Mouse (Mus musculus): ENCODE results near the gene Ptbp1. TPM values are rescaled to one million over a fixed set of nuclear protein-coding genes. Genes with fewer than 3 reads are reported as not detected.
A peak's percentile ranks its signal among the peaks of the same experiment; 100 is the strongest.
"Not testable (repeated sequence)": the region's sequence is repeated elsewhere in the genome, so short reads cannot be mapped to it uniquely, and the experiment has no call there.

Gene Ptbp1
- total RNA-seq, 2 experiments from 2014 or later, result 187 to 218 TPM

DNA sequence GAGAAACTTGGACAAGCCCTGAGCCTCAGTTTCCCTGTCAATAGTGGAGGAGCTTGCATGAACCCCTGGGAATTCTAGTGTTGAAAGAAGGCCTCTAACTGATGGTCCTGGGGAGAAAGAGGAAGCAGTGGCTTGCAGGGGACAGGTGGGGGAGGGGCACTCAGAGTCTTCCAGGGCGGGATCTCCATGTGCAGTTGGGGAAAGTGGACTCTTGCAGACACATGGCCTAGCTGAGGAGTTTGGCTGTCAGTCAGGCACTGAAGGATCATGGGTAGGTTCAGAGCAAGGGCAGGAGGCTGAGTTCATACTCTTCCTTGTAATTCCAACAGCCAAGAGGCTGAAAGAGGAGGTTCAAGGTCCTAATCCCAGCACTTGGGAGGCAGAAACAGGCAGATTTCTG lies 22.9 kb downstream of the Ptbp1 start:
- ATAC-seq (replicated peaks; ENCODE audit: poor library complexity), result peak; percentile 45

DNA sequence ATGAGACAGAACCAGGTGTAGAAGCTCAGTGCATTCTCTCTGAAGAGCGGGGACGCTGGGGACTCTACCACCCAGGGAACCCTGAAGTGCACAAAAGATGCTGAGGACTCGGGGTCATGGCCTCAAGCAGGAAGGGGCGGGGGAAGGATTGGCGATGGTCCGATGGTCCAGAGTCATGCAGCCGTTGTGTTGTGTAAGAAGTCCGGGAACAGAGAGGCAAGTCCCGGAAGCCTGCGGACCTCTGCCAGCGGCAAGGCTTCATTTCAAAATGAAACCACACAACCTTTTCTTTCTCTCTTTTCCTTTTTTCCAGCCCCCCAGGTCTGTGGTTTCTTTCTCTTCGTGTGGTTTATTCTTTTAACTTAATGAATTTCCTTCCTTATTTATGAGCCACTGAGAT lies 23.5 kb downstream of the Ptbp1 start:
- ATAC-seq (replicated peaks; ENCODE audit: poor library complexity), result peak; percentile 58

DNA sequence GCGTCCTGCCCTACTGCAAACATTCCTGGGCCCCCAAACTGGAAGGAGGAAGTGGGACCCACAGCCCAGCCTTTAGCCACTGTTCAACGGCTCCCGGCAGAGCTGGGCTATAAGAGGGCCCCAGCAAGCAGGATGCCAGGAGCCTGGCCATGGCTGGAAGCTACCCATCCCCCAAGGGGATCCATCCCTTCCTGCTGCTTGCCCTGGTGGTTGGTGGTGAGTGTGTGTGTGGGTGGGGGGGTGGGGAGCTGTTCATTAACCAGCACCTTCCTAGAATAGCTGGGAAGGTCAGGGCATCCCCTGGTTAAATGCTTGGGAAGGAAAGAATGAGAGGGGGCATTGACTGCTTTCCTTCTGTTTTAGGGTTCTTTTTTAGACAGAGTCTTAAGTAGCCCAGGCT lies 25.3 kb downstream of the Ptbp1 start:
- no peak for ATAC-seq (replicated peaks; ENCODE audit: poor library complexity)

DNA sequence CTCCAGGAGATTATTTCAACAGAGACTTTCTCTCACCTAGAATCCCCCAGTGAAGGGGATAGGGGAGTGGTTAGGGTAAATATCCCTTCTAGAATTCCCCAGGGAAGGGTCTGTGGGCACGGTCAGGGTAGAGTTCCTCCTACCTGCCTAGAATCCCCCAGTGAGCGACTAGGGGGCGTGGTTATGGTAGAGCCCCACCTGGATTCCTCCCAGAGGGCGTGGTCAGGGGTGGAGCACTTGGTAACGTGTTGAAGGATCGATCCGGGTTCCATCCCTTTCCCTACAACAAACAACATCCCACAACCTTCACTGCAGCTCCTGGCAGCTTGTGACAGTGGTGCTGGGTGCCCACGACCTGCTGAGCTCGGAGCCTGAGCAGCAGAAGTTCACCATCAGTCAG lies 26.5 kb downstream of the Ptbp1 start:
- ATAC-seq (replicated peaks; ENCODE audit: poor library complexity), result peak; percentile 8

DNA sequence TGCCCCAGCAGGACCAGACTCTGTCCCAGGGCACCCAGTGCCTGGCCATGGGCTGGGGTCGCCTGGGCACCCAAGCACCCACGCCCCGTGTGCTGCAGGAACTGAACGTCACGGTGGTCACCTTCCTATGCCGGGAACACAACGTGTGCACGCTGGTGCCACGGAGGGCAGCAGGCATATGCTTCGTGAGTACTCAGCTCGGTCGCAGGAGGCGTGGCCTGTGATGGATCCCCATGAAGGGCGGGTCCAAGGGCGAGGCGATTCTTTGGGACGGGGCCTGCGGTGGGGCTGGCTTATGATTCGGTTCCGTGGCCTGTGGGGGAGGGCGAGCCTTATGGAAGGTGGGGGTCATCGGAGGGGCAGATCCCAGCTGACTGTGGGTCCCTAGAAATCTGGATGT lies 27.8 kb downstream of the Ptbp1 start:
- peak; percentile 18 for ATAC-seq (replicated peaks; ENCODE audit: poor library complexity)

DNA sequence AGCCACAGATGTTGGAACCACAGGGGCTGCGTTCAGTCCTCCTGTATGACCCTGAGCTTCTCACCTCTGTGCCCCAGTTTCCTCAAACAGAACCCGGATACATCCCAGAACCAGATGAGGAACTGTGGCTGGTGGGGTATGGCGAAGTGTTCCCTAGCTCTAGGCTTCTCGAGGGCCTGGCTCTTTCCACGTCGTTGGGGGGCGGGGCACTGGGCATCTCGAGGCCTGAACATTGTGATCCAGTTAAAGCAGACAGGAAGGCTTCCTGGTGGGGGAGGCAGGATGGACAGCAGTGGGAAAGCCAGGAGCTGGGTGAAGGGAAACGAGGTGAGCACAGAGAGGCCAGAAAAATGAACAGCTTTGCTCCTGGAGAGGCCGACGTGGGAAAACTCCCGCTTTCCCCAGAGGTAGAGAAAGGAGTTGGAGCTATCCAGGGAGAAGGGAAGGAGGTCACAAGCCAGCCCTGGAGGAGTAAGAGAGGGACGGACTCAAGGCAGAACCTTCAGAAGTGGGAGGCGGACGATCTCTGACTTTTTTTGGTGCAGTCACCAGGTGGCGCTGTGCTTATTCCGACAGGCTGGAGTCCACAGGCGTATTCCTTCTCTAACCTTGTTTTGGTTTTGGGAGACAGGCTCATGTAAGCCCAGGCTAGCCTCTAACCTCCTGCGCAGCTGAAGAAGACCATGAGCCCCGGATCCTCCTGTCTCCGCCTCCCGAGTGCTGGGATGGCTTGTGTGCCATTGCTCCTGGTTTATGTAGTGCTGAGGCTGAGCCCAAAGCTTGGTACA lies 29.3 kb downstream of the Ptbp1 start:
- peak; percentile 44 for ATAC-seq (replicated peaks; ENCODE audit: poor library complexity)

DNA sequence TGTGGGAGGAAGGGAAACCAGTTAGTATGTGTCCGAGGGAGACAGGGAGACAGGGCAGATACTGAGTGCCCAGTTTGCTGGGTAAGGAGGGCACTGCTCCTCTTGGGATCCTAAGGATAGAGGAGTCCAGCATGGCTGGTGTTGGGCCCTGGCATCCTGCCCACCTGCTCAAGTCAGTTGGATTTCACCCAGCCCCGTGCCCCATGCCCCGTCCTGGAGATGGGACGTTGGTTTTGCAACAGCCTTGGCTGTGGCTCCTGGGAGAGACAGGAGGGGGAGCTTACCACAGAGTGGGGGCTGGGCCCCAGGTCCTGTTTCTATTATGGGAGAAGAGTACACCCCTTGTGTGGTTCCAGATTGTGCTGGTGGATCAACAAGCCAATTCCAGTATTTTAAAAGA lies 30.2 kb downstream of the Ptbp1 start:
- ATAC-seq (replicated peaks; ENCODE audit: poor library complexity), result peak; percentile 19

DNA sequence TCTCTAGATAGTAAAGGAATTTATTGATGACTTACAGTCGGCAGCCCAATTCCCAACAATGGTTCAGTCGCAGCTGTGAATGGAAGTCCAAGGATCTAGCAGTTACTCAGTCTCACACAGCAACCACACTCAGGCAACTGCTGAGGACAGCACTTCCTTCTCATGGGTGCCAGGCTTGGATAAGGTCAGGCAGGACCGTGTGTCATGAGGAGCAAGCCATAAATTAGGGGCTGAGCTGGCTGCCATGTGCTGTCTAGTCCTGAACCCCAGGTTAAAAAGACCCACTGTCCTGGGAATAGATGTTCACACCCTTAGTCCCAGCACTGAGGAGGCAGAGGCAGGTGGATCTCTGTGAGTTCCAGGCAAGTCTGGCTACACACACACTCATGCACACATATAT lies 30.7 kb downstream of the Ptbp1 start:
- not testable (repeated sequence) for ATAC-seq (replicated peaks; ENCODE audit: poor library complexity)

DNA sequence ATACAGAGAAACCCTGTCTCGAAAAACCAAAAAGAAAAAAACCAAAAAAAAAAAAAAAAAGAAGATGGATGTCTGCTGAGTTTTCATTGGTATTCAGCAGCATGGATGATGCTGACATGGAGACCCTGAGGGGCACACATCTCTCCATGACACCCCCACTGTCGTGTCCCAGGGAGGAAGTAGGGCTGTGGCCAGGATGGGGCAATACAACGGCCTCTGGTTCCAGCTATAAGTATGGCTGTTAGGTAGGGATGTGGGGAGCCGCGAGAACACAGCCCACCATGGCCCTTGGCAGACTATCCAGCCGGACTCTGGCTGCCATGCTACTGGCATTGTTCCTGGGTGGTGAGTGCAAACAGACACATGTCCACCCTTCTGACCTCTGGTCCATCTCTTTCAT lies 31.8 kb downstream of the Ptbp1 start, which contains the start of gene Elane:
Gene Elane (plus strand): TSS at position 194 of the 400 bp plus-strand sequence.
- ATAC-seq (replicated peaks; ENCODE audit: poor library complexity), result peak; percentile 49

DNA sequence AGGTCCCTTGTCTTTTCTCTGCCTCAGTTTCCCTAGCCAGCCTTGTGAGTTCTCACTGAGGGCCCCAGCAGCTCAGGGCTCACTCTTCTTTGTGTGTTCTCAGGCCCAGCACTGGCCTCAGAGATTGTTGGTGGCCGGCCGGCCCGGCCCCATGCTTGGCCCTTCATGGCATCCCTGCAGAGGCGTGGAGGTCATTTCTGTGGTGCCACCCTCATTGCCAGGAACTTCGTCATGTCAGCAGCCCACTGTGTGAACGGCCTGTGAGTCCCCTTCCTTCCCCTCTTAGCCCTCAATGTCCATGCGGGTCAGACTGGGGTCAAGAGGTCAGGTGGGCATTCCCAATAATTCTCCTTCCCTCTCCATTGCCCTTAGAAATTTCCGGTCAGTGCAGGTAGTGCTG lies 32.4 kb downstream of the Ptbp1 start:
- ATAC-seq (replicated peaks; ENCODE audit: poor library complexity), result no peak

DNA sequence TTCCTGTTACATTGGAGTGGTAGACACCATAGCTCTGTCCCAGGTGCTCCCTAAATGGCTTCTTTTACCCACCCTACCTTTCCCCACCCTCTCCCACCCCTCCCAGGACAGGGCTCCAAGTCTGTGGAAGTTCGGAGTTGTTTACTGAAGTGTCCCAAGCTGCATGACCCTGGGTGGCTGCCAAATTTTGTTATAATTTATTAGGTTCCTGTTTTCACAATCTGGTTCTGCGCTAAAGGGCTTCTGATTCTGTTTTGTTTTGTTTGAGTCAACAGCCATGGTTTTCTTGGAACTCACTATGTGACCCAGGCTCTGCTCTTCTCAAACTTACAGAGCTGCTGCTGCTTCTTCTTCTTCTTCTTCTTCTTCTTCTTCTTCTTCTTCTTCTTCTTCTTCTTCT lies 35.2 kb downstream of the Ptbp1 start:
- ATAC-seq (replicated peaks; ENCODE audit: poor library complexity), result no peak

DNA sequence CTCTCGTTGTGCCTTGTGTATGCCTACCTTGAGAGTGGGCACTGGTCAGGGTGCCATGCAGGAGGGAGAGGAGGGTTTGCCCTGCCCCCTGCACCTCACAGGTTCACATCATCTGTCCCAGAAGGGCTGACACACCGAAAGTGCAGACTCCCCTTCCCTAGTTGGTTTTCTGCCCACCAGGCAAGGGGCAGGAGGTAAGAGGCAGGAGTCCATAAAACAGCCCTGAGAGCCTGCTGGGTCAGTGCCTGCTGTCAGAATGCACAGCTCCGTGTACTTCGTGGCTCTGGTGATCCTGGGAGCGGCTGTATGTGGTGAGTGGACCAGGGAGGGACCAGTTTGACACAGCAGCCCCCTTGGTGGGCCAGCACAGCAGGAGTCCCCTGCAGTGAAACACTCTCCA lies 36.4 kb downstream of the Ptbp1 start, which contains the start of gene Cfd:
Gene Cfd (plus strand): TSS at position 184 of the 400 bp plus-strand sequence.
- ATAC-seq (replicated peaks; ENCODE audit: poor library complexity), result no peak

DNA sequence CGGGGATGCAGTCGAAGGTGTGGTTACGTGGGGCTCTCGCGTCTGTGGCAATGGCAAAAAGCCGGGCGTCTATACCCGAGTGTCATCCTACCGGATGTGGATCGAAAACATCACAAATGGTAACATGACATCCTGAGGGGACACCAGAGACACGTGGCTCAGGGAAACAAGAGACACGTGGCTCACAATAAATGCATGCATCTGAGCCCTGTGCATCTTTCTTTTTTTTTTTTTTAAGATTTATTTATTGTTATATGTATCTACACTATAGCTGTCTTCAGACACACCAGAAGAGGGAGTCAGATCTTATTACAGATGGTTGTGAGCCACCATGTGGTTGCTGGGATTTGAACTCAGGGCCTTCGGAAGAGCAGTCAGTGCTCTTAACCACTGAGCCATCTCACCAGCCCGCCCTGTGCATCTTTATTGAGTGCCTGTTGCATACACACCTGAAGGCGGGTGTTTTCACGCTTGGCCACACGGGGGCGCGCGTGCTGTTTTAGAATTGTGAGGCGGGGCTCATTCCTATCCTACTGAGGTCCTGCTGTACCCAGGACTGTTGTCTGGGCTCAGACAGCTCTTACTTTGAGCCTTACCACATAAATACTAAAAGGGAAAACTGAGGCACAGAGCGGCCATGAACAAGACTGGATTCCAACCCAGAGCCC lies 38.4 kb downstream of the Ptbp1 start:
- peak; percentile 89 for ATAC-seq (replicated peaks; ENCODE audit: poor library complexity)

DNA sequence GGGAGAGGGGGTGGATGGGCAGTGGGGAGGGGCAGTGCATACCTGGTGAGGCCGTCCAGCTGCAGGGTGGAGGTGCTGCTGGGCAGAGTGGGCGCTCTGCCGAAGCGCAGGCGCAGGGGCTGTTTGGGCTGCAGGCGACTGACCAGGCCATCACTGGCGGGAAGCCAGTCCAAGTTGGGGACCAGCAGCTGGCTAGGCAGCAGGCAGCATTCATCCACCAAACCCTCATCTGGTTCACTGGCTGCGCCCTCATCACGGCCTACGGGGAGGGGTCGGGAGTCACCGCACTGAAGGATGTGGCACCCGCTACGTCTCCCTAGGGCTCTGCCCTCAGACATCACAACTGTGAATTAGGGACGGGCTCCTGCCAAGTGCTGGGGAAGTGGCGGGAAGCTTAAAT lies 42.1 kb downstream of the Ptbp1 start:
- no peak for ATAC-seq (replicated peaks; ENCODE audit: poor library complexity)

DNA sequence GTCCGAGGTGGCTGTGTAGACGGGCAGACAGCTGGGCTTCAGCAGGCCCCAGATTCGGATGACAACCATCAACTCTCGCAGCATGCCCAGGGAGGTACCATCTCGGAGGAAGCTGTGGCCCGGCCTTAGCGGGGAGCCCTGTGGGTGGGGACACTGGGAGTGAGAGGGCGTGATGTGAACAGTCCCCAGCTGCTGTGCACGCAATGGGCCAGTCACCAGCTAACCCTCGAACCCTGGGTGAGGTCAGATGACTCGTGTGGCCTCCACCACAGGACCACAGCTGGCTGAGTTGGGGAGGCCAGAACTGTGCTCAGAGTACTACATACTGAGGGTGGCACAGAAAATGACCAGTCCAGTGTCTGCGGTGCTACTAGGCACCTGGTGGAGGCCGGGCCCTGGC lies 42.6 kb downstream of the Ptbp1 start:
- no peak for ATAC-seq (replicated peaks; ENCODE audit: poor library complexity)

DNA sequence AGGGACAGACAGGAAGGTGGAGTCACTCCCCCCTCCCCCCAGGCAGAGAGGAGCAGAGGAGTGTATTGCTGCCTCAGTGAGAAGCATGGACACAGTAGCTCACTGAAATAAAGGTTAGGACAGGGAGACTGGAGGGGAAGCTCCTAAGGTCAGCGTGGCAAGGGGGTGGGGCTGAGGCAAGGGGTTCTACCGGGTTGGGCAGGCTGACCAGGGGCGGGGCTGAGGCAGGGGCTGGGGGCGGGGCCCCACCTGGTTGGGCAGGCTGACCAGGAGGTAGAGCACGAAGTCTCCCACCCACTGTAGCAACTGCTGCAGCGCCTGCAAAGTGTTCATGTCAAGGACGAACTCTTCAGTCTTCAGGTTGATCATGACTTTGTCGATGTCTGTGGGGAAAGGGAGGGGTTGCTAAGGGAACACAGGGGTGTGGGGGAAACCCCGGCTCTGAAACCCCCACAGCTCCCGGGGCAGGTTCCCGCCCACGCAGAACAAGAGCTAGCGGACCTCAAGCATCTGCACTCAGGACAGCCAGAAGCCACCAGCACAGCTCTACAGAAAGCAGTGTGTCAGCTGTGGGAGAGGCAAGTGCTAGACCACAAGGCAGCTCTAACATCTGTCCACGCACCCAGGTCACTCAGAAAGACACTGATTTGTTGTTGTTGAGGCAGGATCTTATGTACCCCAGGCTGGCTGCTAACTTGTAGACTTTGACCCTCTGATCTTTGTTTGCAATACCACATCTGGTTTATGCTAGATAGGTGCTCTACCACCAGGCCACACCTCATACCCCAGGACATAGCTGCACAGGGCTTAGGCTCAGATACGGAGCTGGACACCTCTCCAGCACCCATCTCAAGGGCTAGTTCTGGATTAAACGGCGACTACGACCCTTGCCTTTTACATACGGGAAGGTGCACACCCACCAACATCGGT lies 43.4 kb downstream of the Ptbp1 start:
- no peak for ATAC-seq (replicated peaks; ENCODE audit: poor library complexity)

DNA sequence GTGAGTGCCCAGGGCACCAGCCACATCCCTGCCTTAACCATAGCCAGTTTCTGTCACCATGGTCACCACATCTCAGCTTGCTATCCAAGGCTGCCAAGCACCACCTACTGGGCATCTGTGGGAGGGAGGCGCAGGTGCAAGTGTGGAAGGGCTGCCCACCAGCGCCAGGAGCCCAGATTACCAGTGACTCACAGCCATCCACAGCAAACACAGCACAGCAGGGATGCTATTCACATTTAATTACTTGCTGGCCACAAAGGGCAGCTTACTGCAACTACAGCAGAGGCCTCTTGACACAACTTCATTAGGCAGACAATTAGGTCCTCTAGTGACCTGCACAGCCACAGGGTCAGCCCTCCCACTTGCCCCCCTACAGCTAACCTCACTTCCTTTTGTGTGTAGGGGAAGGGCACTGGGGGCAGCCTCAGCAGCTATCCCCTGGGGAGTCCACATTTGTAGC lies 46.8 kb downstream of the Ptbp1 start:
- ATAC-seq (replicated peaks; ENCODE audit: poor library complexity), result peak; percentile 64

DNA sequence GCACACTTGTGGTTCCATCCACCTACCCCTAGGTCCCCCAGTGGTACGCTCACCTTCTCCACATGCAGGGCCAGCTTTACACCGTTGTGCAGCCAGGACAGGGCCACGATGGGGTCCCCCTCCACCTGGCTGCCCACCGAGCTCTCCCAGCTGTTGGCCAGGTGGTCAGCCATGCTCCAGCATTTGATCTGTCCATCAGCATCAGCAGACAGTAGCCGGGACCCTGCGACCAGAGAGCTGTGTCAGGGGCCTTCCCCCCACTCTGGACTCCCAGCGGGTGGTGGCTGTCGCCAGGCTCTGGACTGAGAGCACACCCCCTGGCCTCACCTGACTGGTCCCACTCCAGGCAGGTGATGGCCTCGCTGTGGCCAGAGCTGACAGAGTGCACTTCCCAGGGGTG lies 52.5 kb downstream of the Ptbp1 start:
- no peak for ATAC-seq (replicated peaks; ENCODE audit: poor library complexity)

DNA sequence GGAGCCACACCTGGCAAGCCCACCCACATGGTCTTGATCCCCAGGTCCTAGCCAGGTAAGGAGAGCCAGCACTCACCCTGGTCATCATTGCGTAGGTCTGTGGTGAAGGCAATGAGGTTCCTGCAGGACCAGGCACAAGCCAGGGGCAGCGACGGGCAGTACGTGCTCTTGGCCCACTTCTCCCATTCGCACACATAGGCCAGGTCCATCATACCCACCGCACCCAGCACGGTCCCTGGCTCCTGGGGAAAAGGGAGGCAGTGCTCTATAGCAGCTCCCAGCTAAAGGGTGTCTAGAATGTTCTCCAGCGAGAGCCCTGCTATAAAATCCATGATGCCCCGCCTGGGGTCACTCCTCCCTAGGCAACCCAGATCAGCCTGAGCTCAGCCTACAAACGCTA lies 53.2 kb downstream of the Ptbp1 start:
- ATAC-seq (replicated peaks; ENCODE audit: poor library complexity), result no peak

DNA sequence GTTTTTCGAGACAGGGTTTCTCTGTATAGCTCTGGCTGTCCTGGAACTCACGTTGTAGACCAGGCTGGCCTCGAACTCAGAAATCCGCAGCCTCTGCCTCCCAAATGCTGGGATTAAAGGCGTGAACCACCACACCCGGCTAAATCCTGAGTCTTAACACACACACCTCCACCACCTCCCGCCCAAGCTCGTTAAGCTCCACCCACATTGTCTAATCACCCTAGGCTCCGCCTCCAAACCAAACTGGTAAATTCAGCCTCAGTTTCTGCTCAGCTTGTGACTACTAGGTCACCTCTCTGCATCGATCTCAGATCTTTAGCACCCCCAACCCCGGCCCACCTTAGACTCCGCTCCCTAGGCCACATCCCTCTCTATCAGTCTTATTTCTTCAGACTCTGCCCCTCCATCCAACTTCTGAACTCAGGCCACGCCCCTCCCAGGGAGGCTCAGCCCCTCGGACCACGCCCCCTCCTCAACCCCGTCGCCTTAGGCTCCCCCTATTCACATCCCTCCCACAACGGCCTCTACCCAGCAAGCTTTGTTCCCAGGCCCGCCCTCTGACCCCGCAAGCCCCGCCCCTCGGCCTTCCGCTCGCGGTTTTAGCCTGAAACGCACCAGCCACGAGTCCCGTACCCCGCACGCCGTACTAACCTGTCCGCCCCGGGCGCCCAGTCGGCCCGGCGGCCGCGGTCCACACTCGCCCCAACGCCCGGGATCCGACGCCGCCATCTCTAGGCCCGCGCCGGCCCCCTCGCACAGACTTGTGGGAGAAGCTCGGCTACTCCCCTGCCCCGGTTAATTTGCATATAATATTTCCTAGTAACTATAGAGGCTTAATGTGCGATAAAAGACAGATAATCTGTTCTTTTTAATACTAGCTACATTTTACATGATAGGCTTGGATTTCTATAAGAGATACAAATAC lies 54.2 kb downstream of the Ptbp1 start, which contains the start of gene Med16:
Gene Med16 (minus strand): TSS at position 757 of the 925 bp plus-strand sequence.
- ATAC-seq (replicated peaks; ENCODE audit: poor library complexity), result peak; percentile 89
